Mouse (Mus musculus) adrenal gland, postnatal 10 days (tissue): ENCODE measurements at regions not wholly inside any gene's neighbourhood (a gene's known extent, or its start where the extent isn't known, plus 50 kb on each side); places are given as distances from the start of the nearest gene placed in this dataset.

Experiments used
- DNase-seq: peaks from one replicate; pipeline ENCODE4 v3.0.0; 2021; ENCODE audit warnings: mixed read lengths

GRCm38 (mm10) chr4:69197577-69197976 lies 243.4 kb upstream of the Brinp1 start:
- no peak for DNase-seq

GRCm38 (mm10) chr4:69196094-69196493 lies 241.9 kb upstream of the Brinp1 start:
- no peak for DNase-seq

GRCm38 (mm10) chr4:69195645-69196044 lies 241.4 kb upstream of the Brinp1 start:
- peak; percentile 70 for DNase-seq
